Mouse (Mus musculus): Measurements from ENCODE around the gene Gucy2g. TPM values are rescaled to one million over a fixed set of nuclear protein-coding genes. Genes with fewer than 3 reads are reported as not detected.
"Not testable (repeated sequence)": the region's sequence is repeated elsewhere in the genome, so short reads cannot be mapped to it uniquely, and the experiment has no call there.

The Gucy2g gene
- polyA plus RNA-seq, 1 experiment from 2014 or later = 0.06 TPM

GRCm38 (mm10) chr19:55165183-55165865 is 75.7 kb downstream of the Gucy2g start:
- Histone ChIP-seq H3K36me3 (ENCODE audit: control insufficient read depth, insufficient read depth, low read length) (no peaks in the 10 kb centered on the region), H3K9ac (ENCODE audit: low read depth, low read length) (no peak overlapping the region), H3K27me3 (replicated peaks; ENCODE audit: control insufficient read depth, insufficient read depth, low read length) (no peaks in the 10 kb centered on the region), H3K4me3 (ENCODE audit: low read length) (no peak overlapping the region), H3K9me3 (ENCODE audit: control insufficient read depth, low read length) (0 out of 2 replicates have a peak, but pooled peaks cover 7% of the 10 kb centered on the region), H3K4me2 (ENCODE audit: low read length) (no peak overlapping the region), H3K4me1 (ENCODE audit: control insufficient read depth, insufficient read depth, low read depth, low read length) (no peaks in the 10 kb centered on the region), H3K27ac (ENCODE audit: low read depth, low read length) (no peak overlapping the region)
- no peak for ATAC-seq
- WGBS = 77% methylated on average over 1 of the region's 1 CpGs

DNA sequence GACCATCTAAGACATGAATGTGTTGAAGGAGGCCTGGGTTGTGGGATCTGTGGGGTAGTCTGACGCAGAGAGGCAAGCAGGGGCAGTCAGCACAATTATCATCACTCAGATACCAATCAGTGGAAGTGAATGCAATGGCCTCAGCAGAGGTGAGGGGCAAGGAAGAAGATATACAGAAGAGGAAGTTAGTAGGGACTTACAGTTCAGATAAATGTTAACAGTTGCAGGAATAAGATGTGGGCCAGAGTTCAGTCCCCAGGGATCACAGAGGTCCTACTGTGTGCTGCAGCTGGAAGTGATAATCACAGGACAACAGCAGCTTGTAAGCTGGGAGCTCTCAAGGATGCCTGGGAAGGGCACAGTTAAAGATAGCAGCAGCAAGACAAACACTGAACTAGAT is 76.9 kb downstream of the Gucy2g start:
- WGBS = 81% methylated on average over 1 of the region's 1 CpGs
- Histone ChIP-seq H3K9ac (ENCODE audit: low read depth, low read length) (no peak overlapping the region), H3K4me2 (ENCODE audit: low read length) (no peak overlapping the region), H3K9me3 (ENCODE audit: control insufficient read depth, low read length) (no peaks in the 10 kb centered on the region), H3K4me1 (ENCODE audit: control insufficient read depth, insufficient read depth, low read depth, low read length) (no peaks in the 10 kb centered on the region), H3K36me3 (ENCODE audit: control insufficient read depth, insufficient read depth, low read length) (no peaks in the 10 kb centered on the region), H3K27ac (ENCODE audit: low read depth, low read length) (no peak overlapping the region), H3K27me3 (replicated peaks; ENCODE audit: control insufficient read depth, insufficient read depth, low read length) (no peaks in the 10 kb centered on the region), H3K4me3 (ENCODE audit: low read length) (no peak overlapping the region)
- no peak for ATAC-seq

DNA sequence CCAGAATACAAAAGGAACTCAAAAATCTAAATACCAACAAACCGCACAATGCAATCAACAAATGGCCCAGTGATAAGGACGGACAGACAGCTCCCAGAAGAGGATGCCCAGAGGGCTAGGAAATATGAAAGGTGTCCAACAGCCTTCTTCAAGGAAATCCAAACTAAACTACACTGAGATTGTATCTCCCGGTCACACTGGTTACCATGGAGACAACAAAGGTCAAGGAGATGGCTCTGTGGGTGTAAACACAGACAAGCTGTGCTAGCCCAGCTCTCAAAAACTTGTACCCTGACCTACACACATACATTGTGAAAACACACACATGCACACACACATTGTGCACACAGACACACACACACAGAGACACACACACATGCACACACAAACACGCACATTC is 78.8 kb downstream of the Gucy2g start:
- Histone ChIP-seq H3K27ac (ENCODE audit: low read depth, low read length) (no peak overlapping the region), H3K36me3 (ENCODE audit: control insufficient read depth, insufficient read depth, low read length) (no peaks in the 10 kb centered on the region), H3K9me3 (ENCODE audit: control insufficient read depth, low read length) (no peaks in the 10 kb centered on the region), H3K4me3 (ENCODE audit: low read length) (no peak overlapping the region), H3K9ac (ENCODE audit: low read depth, low read length) (no peak overlapping the region), H3K27me3 (replicated peaks; ENCODE audit: control insufficient read depth, insufficient read depth, low read length) (no peaks in the 10 kb centered on the region), H3K4me2 (ENCODE audit: low read length) (no peak overlapping the region), H3K4me1 (ENCODE audit: control insufficient read depth, insufficient read depth, low read depth, low read length) (no peaks in the 10 kb centered on the region)
- WGBS = 79% methylated on average over 4 of the region's 4 CpGs
- ATAC-seq = no peak

GRCm38 (mm10) chr19:55159826-55160225 is 81.2 kb downstream of the Gucy2g start:
- Histone ChIP-seq H3K36me3 (ENCODE audit: control insufficient read depth, insufficient read depth, low read length) (no peaks in the 10 kb centered on the region), H3K9me3 (ENCODE audit: control insufficient read depth, low read length) (no peaks in the 10 kb centered on the region), H3K4me1 (ENCODE audit: control insufficient read depth, insufficient read depth, low read depth, low read length) (no peaks in the 10 kb centered on the region), H3K27me3 (replicated peaks; ENCODE audit: control insufficient read depth, insufficient read depth, low read length) (no peaks in the 10 kb centered on the region), H3K9ac (ENCODE audit: low read depth, low read length) (no peak overlapping the region), H3K4me3 (ENCODE audit: low read length) (no peak overlapping the region), H3K4me2 (ENCODE audit: low read length) (no peak overlapping the region), H3K27ac (ENCODE audit: low read depth, low read length) (no peak overlapping the region)
- WGBS = 86% methylated on average over 6 of the region's 6 CpGs
- ATAC-seq = no peak

GRCm38 (mm10) chr19:55158606-55159005 is 82.4 kb downstream of the Gucy2g start:
- Histone ChIP-seq H3K9me3 (ENCODE audit: control insufficient read depth, low read length) (no peaks in the 10 kb centered on the region), H3K27ac (ENCODE audit: low read depth, low read length) (no peak overlapping the region), H3K4me3 (ENCODE audit: low read length) (no peak overlapping the region), H3K4me1 (ENCODE audit: control insufficient read depth, insufficient read depth, low read depth, low read length) (no peaks in the 10 kb centered on the region), H3K27me3 (replicated peaks; ENCODE audit: control insufficient read depth, insufficient read depth, low read length) (no peaks in the 10 kb centered on the region), H3K9ac (ENCODE audit: low read depth, low read length) (no peak overlapping the region), H3K4me2 (ENCODE audit: low read length) (no peak overlapping the region), H3K36me3 (ENCODE audit: control insufficient read depth, insufficient read depth, low read length) (no peaks in the 10 kb centered on the region)
- WGBS = 64% methylated on average over 8 of the region's 8 CpGs
- ATAC-seq = no peak

GRCm38 (mm10) chr19:55157029-55157428 is 84.0 kb downstream of the Gucy2g start:
- Histone ChIP-seq H3K4me3 (ENCODE audit: low read length) (no peak overlapping the region), H3K4me2 (ENCODE audit: low read length) (no peak overlapping the region), H3K9me3 (ENCODE audit: control insufficient read depth, low read length) (no peaks in the 10 kb centered on the region), H3K4me1 (ENCODE audit: control insufficient read depth, insufficient read depth, low read depth, low read length) (no peaks in the 10 kb centered on the region), H3K27ac (ENCODE audit: low read depth, low read length) (no peak overlapping the region), H3K9ac (ENCODE audit: low read depth, low read length) (no peak overlapping the region), H3K36me3 (ENCODE audit: control insufficient read depth, insufficient read depth, low read length) (no peaks in the 10 kb centered on the region), H3K27me3 (replicated peaks; ENCODE audit: control insufficient read depth, insufficient read depth, low read length) (no peaks in the 10 kb centered on the region)
- no peak for ATAC-seq
- 82% methylated on average over 7 of the region's 7 CpGs for WGBS

DNA sequence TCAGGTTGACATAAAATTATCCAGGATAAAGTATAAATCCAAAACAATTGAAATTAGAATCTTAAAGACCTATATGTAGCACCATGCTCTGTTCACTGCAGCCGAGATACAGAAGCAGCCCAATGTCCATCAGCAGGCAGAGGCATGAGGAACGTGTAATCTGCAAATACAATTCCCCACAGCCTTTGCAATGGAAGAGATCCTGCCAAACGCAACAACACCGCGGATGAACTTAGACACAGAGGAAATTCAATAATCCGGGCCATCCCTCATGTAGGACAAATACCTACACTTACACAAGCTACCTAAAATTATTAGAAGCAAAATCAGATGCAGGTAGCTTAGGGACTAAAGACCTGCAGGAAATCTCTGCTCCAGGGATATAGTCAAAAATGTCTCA is 88.1 kb downstream of the Gucy2g start:
- Histone ChIP-seq H3K9me3 (ENCODE audit: control insufficient read depth, low read length) (no peaks in the 10 kb centered on the region), H3K36me3 (ENCODE audit: control insufficient read depth, insufficient read depth, low read length) (no peaks in the 10 kb centered on the region), H3K4me3 (ENCODE audit: low read length) (no peak overlapping the region), H3K4me2 (ENCODE audit: low read length) (no peak overlapping the region), H3K27ac (ENCODE audit: low read depth, low read length) (no peak overlapping the region), H3K27me3 (replicated peaks; ENCODE audit: control insufficient read depth, insufficient read depth, low read length) (no peaks in the 10 kb centered on the region; the same call in 1 of the 2 replicates), H3K9ac (ENCODE audit: low read depth, low read length) (no peak overlapping the region), H3K4me1 (ENCODE audit: control insufficient read depth, insufficient read depth, low read depth, low read length) (no peaks in the 10 kb centered on the region)
- no peak for ATAC-seq
- 90% methylated on average over 6 of the region's 6 CpGs for WGBS

GRCm38 (mm10) chr19:55152274-55152673 is 88.8 kb downstream of the Gucy2g start:
- H3K27ac ChIP-seq (ENCODE audit: low read depth, low read length); H3K36me3 ChIP-seq (ENCODE audit: control insufficient read depth, insufficient read depth, low read length); H3K9me3 ChIP-seq (ENCODE audit: control insufficient read depth, low read length); H3K9ac ChIP-seq (ENCODE audit: low read depth, low read length); H3K4me1 ChIP-seq (ENCODE audit: control insufficient read depth, insufficient read depth, low read depth, low read length); H3K4me3 ChIP-seq (ENCODE audit: low read length); H3K4me2 ChIP-seq (ENCODE audit: low read length); H3K27me3 ChIP-seq (replicated peaks; ENCODE audit: control insufficient read depth, insufficient read depth, low read length); ATAC-seq: not testable (repeated sequence)
- WGBS = 77% methylated on average over 5 of the region's 6 CpGs

- H3K9ac ChIP-seq (ENCODE audit: low read depth, low read length) = no peak overlapping the region
- no peaks in the 10 kb centered on the region for H3K9me3 ChIP-seq (ENCODE audit: control insufficient read depth, low read length)
- WGBS = 69% methylated on average over 6 of the region's 6 CpGs
- no peak overlapping the region for H3K27ac ChIP-seq (ENCODE audit: low read depth, low read length)
- no peaks in the 10 kb centered on the region; the same call in 1 of the 2 replicates for H3K27me3 ChIP-seq (replicated peaks; ENCODE audit: control insufficient read depth, insufficient read depth, low read length)
- no peak overlapping the region for H3K4me3 ChIP-seq (ENCODE audit: low read length)
- no peak for ATAC-seq
- H3K36me3 ChIP-seq (ENCODE audit: control insufficient read depth, insufficient read depth, low read length) = no peaks in the 10 kb centered on the region
- no peaks in the 10 kb centered on the region for H3K4me1 ChIP-seq (ENCODE audit: control insufficient read depth, insufficient read depth, low read depth, low read length)
- no peak overlapping the region for H3K4me2 ChIP-seq (ENCODE audit: low read length)
Measured at GRCm38 (mm10) chr19:55149646-55150045, 91.4 kb downstream of the Gucy2g start.
